Mouse (Mus musculus) erythroid progenitor cell, adult 5-6 weeks (primary cell): Measurements from ENCODE around the gene Rnf2. TPM values are rescaled to one million over a fixed set of nuclear protein-coding genes. Genes with fewer than 3 reads are reported as not detected.
"Not testable (repeated sequence)": the region's sequence is repeated elsewhere in the genome, so short reads cannot be mapped to it uniquely, and the experiment has no call there.

Experiments used
- ATAC-seq: replicated peaks from 2 replicates; pipeline ENCODE4 v1.8.0; 2016; ENCODE audit warnings: moderate number of reproducible peaks, mild to moderate bottlenecking, moderate TSS enrichment, inconsistent platforms; ENCODE audit not compliant: poor library complexity, low FRiP score, severe bottlenecking
- total RNA-seq, 2 experiments: library from RNA; stranded (forward) in 1 of 2; stranded (reverse) in 1 of 2; fragments of 150-400 nt in 1 of 2; fragments of 186-747, 209-891 nt in 1 of 2; gene quantifications; 2 replicates each; pipeline versions ENCODE4 v1.2.3 to v1.2.4; 2015 to 2017; ENCODE audit warnings: low replicate concordance in 2 of 2

Gene Rnf2
- total RNA-seq, 2 experiments from 2014 or later: 5.7 to 18.4 TPM

DNA sequence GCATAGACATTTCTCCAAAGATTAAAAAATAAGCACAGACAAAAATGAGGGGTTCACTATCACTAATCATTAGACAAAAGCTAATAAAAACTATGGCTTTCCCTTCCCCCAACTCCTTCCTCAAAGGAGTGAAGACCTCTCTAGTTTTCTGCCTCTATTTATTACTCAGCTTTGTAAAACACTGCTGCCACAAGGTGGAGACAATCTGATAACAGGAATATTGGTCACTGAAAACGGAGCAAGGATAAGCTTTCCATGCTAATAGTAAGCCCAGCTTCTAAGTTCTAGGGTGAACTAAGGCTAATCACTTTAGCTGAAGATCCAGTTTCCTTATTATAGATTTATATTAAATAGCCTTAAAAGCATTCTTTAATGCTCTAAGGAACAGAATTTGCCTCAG lies 8.3 kb downstream of the Rnf2 start:
- ATAC-seq: no peak

DNA sequence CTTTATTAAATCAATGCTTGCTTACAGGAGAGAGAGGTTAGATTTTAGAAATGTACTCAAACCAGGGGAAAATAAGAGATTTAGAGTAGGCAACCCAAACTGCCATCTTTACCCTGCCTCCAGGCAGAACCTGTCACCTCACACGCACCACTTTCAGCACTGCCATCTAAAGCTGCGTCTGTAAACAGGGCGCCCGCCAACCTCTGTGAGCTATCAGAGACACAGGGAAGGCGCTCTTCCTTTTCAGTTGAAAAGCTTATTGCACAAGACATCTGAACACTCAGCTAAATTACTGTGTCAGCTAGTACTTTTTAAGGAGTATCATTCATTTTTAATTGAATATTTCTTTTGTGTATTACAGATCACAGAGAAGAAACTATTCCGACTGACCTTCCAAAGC lies 10.9 kb downstream of the Rnf2 start:
- ATAC-seq: no peak

DNA sequence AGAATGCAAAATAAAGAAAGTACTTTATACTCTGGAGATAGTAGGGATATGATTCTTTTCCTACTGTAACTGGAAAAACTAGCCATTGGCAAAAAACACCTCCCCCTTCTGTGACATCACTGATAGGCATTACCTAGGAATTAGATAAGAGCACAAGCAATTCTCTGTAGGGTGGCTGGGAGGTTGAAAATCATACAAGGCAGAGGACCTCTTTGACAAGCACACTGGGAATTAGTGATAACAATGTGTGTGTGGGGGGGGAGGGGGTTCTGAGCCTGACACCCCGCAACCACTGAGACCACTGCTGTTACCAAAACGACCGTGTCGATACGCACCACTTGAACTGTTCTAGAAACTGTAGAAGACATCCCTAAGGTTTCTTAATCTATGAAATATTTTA lies 16.0 kb downstream of the Rnf2 start:
- no peak for ATAC-seq

DNA sequence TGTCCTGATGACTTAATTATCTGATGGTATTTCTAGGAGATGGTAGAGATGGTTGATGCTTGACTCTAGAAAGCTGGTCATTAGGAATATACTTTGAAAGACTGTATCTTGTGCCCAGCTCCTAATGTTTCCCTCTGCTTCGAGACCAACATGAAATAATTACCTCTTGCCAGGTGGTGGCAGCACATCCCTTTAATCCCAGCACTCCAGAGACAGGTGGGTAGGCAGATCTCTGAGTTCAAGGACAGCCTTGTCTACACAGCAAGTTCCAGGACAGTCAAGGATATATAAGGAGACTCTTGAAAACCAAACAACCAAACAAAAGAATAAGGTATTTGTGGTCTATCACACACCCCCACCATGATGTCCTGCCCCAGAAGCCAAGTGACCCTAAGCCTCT lies 17.2 kb downstream of the Rnf2 start:
- ATAC-seq: no peak

DNA sequence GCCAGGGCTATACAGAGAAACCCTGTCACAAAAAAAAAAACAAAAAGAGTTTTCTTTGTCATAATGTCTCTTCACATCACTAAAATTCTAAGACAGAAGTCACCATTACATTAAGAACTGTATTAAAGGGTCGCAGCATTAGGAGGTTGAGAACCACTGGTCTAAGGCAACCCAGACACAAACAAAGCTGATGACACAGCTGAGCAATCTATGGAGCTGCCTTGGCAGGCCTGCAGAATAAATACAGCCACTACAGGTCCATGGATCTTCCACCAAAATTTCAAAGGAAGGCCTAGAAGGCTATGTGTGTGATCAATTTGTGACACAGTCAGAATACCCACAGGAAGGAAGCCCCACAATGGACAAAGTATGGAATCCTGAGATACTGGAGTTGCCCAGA lies 18.3 kb downstream of the Rnf2 start:
- no peak for ATAC-seq

DNA sequence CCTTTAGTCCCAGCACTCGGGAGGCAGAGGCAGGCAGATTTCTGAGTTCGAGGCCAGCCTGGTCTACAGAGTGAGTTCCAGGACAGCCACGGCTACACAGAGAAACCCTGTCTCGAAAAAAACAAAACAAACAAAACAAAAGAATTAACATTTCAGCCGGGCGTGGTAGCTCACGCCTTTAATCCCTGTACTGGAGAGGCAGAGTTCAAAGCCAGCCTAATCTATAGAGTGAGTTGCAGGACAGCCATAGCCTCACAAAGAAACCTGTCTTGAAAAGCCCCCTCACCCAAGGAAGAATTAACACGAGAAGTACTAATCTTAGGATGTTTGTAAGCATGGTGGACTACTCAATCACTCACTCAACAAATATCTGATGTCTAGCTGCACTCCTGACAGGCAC lies 28.4 kb downstream of the Rnf2 start:
- ATAC-seq: not testable (repeated sequence)

DNA sequence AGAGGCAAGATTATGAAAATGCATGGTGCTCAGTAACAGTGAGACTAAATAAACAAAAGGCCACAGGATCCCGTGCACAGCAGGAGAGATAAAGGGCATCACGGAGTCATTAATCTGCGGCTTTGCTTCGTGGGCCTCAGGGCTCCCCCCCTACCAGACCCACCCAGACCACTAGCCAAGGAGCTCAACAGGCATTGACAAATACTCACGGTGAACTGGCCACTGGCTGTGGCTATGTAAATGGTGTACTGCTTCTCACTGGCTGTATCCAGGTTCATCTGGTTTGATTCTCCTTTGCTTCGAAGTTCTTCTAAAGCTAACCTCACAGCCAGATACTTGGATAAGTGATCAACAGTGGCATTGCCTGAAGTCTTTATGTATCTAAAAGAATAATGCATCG lies 29.3 kb downstream of the Rnf2 start:
- no peak for ATAC-seq

DNA sequence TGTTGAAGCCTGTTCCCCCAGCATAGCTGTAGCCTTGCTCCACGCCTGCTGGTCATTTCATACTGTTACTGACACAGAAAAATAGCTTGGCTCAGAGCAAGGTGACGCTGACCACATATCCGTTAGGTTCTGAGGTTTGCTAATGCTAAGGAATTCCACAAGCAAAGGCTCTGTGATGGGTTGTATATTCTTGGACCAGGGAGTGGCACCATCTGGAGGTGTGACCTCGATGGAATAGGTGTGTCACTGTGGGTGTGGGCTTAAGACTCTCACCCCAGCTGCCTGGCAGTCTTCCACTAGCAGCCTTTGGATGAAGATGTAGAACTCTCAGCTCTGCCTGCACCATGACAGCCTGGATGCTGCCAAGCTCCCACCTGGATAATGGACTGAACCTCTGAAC lies 34.2 kb downstream of the Rnf2 start:
- ATAC-seq: no peak

DNA sequence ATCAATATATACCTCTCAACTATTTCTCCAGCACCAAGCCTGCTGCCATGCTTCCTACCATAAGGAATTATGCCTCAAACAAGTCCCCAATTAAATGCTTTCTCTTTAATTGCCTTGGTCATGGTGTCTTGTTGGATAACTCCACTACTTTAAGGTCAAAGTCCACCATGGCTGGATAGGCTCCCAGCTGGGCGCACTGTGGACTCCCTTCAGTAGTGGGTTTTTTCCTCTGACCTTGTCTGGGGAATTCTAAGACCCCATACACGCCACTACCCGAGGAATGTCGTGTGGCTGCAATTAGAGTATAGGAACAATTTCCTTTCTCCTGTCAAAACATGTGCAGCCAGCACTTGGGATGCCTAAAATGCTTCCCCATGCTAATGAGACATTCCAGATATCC lies 35.8 kb downstream of the Rnf2 start:
- no peak for ATAC-seq

DNA sequence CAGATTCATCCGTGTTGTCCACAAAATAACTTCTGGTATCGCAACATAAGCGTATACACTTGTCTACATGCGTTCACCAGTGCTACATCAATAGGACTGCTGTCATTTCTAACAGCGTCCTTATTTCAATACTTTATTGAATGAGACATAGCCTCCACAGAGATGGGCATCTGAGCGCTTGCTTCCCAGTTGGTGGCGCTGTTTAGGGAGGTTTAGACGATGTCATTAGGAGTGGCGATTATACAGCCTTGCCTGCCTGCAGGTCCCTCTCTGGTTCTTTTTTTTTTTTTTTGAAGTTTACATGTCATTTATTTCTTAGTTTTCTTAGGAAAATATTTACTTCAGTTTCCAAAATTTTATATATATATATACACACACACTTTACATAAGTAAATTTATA lies 39.5 kb downstream of the Rnf2 start:
- no peak for ATAC-seq

DNA sequence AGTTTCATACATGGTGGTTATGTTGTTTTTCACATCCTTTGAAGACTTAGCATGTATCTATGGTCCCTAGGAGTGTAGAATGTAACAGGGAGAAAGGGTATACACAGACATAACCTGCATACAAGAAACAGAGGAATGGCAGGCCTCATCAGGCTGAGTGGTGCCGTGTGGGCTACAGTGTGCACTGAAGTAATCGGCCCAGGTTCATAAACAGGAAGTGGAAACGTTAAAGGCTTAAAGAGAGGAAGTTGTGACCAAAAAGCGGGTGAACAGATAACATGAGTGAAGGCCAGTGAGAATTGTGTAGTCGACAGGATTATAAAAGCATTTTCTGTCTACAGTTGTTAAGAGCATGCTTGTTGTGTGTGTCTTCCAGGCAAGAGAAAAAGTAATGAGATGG lies 43.7 kb downstream of the Rnf2 start:
- ATAC-seq: no peak

DNA sequence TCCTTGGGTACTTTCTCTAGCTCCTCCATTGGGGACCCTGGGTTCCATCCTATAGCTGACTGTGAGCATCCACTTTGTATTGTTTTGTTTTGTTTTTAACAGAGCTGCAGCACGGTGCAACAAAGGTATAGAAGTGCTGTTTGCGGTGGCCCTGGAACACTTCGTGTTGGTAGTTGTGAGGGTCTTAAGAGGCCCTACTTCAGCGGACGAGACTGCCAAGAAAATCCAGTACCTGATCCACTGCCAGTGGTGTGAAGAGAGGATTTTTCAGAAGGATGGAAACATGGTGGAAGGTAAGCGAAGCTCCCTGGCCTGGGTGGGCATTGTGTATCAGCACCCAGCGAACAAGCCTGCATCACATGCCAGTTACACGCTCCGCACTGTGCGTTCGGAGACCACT lies 48.8 kb downstream of the Rnf2 start:
- ATAC-seq: no peak

DNA sequence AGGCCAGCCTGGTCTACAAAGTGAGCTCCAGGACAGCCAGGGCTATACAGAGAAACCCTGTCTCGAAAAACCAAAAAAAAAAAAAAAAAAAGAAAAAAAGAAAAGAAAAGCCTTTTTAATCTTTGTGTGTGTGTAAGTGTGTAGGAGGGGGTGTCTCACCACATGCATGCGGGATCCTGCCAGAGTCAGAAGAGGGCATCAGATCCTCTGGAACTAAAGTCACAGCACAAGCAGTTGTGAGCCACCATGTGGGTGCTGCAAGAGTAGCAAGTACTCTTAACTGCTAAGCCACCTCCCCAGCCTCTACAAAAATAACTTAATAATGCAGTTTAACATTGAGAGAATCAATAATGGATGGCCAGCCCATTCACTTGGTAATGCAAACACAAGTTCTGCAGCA lies 49.9 kb downstream of the Rnf2 start:
- no peak for ATAC-seq

DNA sequence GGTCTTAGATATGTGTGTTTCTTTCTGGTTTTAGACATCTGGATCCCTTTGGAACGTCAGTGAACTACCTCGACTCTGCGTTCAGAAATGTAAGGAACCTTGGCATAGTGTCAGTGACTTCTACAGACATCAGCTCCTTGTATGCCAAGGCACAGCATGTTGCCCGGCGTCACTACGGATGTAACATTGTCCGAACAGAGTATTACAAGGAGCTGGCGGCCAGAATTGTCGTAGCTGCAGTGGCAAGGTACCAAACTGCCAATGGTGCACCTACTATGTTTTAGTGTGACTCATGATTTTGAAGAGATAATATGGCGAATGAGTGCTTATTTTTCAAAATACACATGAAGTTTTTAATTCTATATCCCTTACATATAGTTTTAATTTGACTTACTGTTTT lies 50.9 kb downstream of the Rnf2 start:
- ATAC-seq: no peak

DNA sequence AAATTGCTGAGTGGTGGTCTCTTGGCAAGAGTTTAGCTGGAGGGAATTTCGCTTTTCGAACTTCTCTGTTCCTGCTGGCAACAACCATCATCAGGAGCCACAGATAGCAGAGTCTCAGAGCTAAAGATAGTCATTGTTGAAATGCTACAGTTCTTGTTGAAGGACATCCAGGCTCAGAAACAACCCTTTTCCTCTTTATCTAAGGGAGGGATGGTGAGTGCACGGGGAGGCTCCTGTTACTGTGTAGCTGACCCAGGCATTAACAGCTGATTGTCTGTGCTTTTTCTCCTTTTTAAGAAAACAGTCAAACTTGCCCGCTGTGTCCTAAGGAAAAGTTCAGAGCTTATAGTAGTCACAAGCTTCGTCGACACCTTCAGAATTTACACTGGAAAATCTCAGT lies 65.3 kb downstream of the Rnf2 start:
- ATAC-seq: no peak

DNA sequence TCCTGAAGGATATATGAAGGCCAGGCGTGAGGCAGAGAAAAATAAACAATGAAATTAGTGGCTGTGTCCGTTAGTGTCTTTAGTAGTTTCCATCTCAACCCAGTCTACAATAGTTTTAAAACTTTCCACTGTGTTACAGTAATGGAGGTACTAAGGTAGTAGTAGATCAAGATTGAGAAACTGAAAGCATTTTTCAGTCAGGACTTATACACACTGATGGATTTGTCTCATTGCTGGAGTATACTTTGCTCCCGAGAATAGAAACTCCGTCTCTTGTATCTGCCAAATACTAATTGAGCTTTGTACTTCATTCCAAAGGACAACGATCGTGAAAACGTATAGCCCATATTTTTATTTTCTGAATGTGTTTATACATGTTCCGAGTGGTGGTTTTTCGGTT lies 71.4 kb downstream of the Rnf2 start:
- peak; percentile 9; the same call in 1 of the 2 replicates for ATAC-seq

DNA sequence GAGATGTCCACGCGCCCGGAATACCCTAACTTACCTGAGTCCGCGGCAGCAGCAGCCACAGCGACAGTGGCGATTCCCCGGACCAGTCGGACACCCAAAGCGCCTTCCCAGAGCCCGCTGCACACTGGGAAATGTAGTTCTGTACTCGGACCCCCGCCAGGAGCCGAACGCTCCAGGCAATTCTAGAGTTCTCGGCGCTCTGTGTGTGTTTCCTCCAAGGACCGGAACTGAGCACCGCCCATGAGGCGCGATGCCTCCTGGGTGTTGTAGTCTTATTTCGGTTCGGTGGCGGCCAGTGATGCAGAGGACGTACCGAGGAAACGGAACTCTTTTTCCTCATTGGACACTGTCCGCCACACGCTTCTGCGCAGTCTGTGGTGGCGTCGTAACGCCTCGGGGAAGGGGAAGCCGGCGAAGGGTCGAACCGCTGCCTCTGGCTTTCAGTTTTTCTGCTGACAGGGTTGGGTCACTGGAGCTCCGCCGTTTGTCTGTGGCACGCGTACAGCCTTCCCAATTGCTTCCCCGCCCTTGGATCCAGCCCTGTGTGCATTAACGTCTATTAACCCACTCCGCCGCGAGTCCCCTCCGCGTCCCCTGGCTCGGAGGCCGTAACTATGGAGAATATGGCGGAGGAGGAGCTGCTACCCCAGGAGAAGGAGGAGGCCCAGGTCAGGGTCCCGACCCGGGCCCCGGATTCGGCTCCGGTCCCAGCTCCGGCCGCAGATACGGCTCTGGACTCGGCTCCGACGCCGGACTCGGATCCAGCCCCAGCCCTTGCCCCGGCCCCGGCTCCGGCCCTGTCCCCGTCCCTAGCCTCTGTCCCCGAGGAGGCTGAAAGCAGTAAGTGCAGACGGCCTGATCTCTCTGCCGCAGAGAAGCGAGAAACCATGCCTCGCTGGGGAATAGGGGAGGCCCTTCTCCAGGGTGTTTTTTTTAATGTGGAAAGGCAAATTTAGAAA lies 72.2 kb downstream of the Rnf2 start, which contains the start of the genes Swt1 and Trmt1l:
Gene Swt1 (minus strand): TSS at position 193 of the 959 bp plus-strand sequence.
Gene Trmt1l (plus strand): TSS at position 280 of the 959 bp plus-strand sequence.
- ATAC-seq: peak; percentile 93

DNA sequence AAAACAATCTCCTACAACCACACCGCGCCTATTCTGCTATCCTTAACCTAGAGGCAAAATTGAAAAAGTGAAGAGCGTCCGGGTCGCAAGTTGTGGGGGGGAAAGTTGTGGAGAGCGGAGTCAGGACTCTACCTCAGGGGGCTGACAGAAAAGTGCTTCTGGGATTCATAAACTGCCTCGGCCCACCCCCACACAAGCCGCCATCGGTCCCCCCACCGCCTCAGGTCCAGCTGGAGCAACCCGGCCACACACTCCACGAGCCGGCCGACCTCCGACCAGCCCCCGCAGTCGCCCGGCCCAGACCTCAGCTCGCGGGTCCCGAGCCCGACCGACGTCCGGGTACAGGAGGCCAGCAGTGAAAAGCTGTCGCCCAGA lies 72.9 kb downstream of the Rnf2 start:
- no peak; the same call in 1 of the 2 replicates for ATAC-seq

DNA sequence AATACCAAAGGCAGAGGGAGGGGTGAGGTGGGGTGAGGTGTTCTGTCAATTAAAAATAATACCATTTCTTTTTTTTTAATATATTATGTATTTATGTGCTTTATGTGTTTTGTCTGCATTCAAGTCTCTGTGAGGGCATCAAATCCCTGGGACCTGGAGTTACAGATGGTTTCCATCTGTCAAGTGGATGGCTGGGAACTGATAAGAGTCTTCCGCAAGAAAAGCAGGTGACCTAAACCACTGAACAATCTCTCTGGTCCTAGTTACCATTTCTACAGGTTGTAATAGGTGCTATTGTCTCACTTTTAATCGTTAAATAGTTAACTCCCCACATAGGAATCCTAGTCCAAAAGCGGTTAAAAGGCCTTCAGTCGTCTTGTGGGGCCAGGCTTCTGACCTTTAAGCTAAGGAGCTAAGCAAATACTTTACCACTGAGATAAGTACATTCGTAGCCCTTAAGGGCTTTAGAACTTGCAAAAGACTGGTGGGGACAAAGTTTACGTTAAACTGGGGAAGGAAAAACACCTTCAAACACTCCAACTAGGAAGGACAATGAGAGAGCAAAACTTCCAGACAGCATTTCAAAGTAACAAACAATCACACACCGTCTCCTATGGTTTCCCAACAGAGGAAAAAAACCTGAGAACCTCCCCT lies 73.7 kb downstream of the Rnf2 start:
- no peak for ATAC-seq

DNA sequence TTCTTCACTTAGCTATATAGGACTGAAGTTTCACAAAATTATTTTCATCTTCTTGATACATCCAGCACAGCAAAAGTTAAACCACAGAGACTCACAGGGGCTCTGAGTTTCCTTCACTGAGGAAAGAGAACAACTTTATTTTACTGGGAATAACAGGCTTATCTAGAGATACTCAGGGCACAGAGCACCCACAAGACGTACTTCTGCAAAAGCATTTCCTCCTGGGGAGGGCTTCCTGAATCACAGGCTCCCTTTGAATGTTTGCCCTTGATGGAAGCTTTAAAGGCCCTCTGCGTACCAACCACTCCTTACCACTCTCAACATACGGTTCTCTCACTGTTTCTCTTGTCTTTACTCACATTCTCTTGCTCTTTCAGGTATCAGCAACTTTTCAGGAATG lies 78.6 kb downstream of the Rnf2 start:
- no peak for ATAC-seq

DNA sequence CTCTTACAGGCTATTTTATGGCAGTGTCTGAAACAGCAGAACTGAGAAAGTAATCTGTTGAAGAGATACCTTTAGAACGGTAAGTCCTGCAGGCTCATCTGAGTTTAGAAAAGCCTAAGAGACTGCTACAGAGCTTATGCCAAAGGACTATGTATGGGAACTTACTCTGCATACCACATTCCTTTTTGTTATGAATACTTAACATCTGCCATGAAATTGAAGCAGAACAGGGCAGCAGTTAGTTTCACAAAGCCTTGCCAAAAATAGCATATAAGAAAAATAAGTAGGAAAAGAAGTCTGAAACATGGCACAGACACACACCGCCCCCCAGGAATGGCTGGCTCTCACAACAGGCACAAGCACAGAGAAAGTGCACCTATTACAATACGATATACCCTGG lies 90.9 kb downstream of the Rnf2 start:
- ATAC-seq: no peak
